8 mouse cellular contexts compared by ENCODE assay signal in the genomic region with DNA sequence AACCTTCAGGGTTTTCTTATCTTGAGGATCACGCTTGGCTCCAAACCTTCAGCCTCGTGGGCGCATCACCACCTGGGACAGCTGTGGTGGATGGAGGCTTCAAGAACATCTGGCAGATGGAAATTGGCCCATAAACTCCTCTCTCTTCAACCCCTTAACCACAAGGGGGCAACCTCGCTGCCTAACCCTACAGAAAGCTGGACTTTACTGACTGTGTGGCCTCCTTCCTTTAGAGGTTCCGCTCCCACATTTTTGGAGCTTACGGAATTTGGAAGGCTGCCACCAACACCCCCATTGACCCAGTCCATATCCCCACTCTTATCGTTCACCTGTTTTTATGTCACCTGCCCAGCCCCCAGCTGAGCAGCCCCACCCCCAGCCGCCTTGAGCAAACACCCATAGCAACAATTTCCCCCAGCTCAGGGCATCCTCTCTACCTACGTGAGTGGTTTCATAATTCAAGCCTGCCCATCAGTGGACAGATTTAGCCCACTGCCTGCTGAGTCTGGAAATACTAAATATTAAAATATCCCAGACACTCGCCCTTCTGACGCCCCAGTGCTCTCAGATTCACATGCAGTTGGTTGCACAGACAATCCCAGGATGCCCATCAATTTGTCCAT.
DNase-seq lines count a peak whose midpoint lies in the region; ATAC-seq and TF ChIP-seq lines count a peak whose summit lies in the region.

No protein-coding gene starts in this region.

- no peak overlapping the region for H3K9ac ChIP-seq in heart, adult 2 months (ENCODE audit: low read depth, low read length)
- no peak overlapping the region for H3K9ac ChIP-seq in limb, embryonic 11.5 days (ENCODE audit: low read length)

- TF ChIP-seq CTCF in heart, adult 2 months (IDR thresholded peaks at IDR 0.05), result peak; percentile 75

- no peaks in the 10 kb centered on the region for H3K36me3 ChIP-seq in heart, adult 2 months (ENCODE audit: control insufficient read depth, insufficient read depth, low read length)
- no peaks in the 10 kb centered on the region for H3K36me3 ChIP-seq in limb, embryonic 11.5 days (ENCODE audit: control insufficient read depth, insufficient read depth, low read length)

- WGBS in heart, adult 2 months, result 45% methylated on average over 11 of the region's 11 CpGs
- WGBS in limb, embryonic 11.5 days, result 60% methylated on average over 11 of the region's 11 CpGs

- no peak overlapping the region for H3K4me2 ChIP-seq in limb, embryonic 11.5 days (ENCODE audit: low read depth, severe bottlenecking)

- peak; percentile 34 for DNase-seq in heart, adult 2 months
- DNase-seq in heart, postnatal 25 days (ENCODE audit: low spot score), result no peak
- peak; percentile 76 for DNase-seq in CD4-positive, CD25-positive, alpha-beta regulatory T cell, adult 2 months (ENCODE audit: low read depth, low spot score)
- DNase-seq in adrenal gland, postnatal 14 days, result peak; percentile 71
- DNase-seq in gastrocnemius, postnatal 25 days, result peak; percentile 22
- peak; percentile 45 for DNase-seq in limb, embryonic 11.5 days (ENCODE audit: low spot score)
- DNase-seq in retina, postnatal 7 days (ENCODE audit: low read depth, low spot score), result peak; percentile 14
- no peak for DNase-seq in right cerebral cortex, postnatal 25 days

- H3K27ac ChIP-seq in heart, adult 2 months, result no peak overlapping the region
- no peak overlapping the region for H3K27ac ChIP-seq in limb, embryonic 11.5 days (replicated peaks; ENCODE audit: low read depth, low read length)

- no peaks in the 10 kb centered on the region for H3K27me3 ChIP-seq in heart, adult 2 months (ENCODE audit: control insufficient read depth, insufficient read depth, low read length)
- H3K27me3 ChIP-seq in limb, embryonic 11.5 days (ENCODE audit: control insufficient read depth, insufficient read depth, low read length), result no peaks in the 10 kb centered on the region

- no peak for ATAC-seq in limb, embryonic 11.5 days (ENCODE audit: insufficient number of reproducible peaks, low FRiP score, low TSS enrichment, low read depth)

- H3K79me2 ChIP-seq in heart, adult 2 months (replicated peaks; ENCODE audit: control insufficient read depth, insufficient read depth, low read length), result no peaks in the 10 kb centered on the region

- intact Hi-C loops in heart, adult 2 months (cut with DNase I), result loop anchor here (5.0 kb wide), 1 partner anchor 378 kb away; no protein-coding TSS in a partner anchor
- intact Hi-C loops in heart, postnatal 25 days (cut with DNase I), result loop anchor here (5.0 to 10.0 kb wide), 2 partner anchors 233 to 380 kb away; no protein-coding TSS in a partner anchor

- no peak overlapping the region for H3K4me3 ChIP-seq in heart, adult 2 months
- H3K4me3 ChIP-seq in limb, embryonic 11.5 days (ENCODE audit: low read depth, low read length), result no peak overlapping the region

- no peak for TF ChIP-seq POLR2A in heart, adult 2 months (IDR thresholded peaks at IDR 0.05; ENCODE audit: insufficient read depth, low read depth, low read length)

- H3K9me3 ChIP-seq in limb, embryonic 11.5 days (ENCODE audit: control insufficient read depth, low read length), result no peaks in the 10 kb centered on the region

- H3K4me1 ChIP-seq in heart, adult 2 months (ENCODE audit: control insufficient read depth, insufficient read depth, low read length), result no peaks in the 10 kb centered on the region
- no peaks in the 10 kb centered on the region for H3K4me1 ChIP-seq in limb, embryonic 11.5 days (ENCODE audit: control insufficient read depth, insufficient read depth, low read length)

- peak; percentile 17; the same call in 1 of the 2 replicates for TF ChIP-seq EP300 in heart, adult 2 months (IDR thresholded peaks at IDR 0.05; ENCODE audit: insufficient read depth, low read depth, low read length)

Comparison
In these comparisons a context has a peak if more than half of its experiments do, and no peak if none do; other contexts are left out.
1. DNase-seq: peak in heart, adult 2 months (2 of 2), CD4-positive, CD25-positive, alpha-beta regulatory T cell, adult 2 months (single experiment), adrenal gland, postnatal 14 days (single experiment), gastrocnemius, postnatal 25 days (single experiment), limb, embryonic 11.5 days (single experiment) and retina, postnatal 7 days (single experiment); none in heart, postnatal 25 days (single experiment) and right cerebral cortex, postnatal 25 days (single experiment).